Mouse (Mus musculus) A20 (cell line): ENCODE results near the gene Stx16.

Source experiments
- DNase-seq: peaks from one replicate; pipeline ENCODE4 v3.0.0-alpha.2; 2011; ENCODE audit warnings: low read depth, low spot score

Stx16 gene

DNA sequence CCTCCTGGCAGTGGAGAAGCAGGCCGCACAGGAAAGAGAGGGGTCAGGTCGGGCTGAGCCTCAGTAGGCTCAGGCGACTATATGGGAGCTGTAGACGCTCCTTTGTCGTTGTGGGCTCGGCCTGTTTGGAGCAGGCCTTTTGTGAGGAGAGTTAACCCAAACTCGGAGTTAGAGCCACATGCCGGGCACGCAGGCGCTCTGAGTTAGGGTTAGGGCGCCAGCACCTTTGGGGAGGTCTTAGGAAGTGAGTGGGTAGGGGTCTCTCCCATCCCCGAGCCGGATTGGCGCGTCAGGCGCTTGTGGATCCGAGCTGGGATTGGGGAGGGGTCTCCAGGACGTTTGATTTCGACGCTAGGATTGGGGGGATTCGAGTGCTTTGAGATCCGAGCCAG is 321 bp downstream of the Stx16 start:
- no peak for DNase-seq

DNA sequence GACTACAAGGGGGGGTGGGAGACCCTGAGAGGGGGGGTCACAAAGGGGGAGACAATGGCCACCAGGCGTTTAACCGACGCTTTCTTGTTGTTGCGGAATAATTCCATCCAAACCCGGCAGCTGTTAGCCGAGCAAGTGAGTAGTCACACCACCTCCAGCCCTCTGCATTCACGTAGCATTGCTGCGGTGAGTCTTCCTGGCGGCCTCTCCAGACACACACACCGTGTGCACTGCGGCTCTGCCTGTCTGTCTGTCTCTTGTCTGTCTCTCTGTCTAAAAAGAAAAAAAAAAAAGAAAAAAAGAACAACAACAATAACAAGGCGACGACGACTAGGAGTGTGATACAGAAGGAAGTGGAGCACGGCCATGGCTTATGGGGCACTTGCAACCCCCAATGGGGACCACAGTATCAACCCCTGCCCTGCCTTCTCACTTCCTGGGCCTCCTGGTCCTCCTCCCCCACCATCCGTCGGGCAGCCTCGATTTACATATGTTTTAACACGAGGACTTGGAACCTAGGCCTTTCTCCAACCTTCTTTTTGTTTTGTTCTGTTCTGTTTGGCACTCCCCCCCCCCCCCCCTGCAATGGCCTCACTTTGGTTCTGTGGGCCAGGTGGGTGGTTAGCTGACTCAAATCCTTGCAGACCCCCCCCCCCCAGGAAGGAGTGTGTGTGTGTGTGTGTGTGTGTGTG is 1.0 kb downstream of the Stx16 start:
- peak; percentile 91 for DNase-seq

GRCm38 (mm10) chr2:174077776-174078338 is 1.7 kb downstream of the Stx16 start:
- peak; percentile 62 for DNase-seq

- DNase-seq: no peak
These were observed 5.7 kb downstream of the Stx16 start for GRCm38 (mm10) chr2:174081833-174082232.

DNA sequence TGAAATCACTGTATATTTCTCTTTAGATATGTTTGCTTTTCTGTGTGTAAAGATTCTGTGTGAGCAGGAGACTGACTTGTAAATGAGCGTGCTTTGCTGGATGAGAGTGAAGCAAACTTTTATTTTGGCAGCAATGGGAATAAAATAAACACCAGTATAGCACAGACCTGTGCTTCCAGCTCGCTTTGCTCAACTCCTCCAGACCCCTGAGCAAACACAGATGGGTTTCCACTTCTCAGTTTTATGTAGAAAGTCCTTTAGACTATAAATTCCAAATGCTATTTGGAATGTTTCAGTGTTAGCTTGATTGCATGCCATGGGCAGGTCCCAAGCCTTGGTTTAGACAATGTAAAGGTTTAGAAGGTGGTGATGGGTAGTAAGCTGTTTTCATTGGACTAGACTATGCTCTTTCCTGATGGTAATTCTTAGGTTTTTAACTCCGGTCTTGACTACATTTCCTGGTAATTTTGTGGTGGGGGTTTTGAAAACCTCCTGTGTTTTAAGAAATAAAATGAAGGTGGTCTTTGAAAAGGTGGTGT is 6.3 kb downstream of the Stx16 start:
- no peak for DNase-seq

DNA sequence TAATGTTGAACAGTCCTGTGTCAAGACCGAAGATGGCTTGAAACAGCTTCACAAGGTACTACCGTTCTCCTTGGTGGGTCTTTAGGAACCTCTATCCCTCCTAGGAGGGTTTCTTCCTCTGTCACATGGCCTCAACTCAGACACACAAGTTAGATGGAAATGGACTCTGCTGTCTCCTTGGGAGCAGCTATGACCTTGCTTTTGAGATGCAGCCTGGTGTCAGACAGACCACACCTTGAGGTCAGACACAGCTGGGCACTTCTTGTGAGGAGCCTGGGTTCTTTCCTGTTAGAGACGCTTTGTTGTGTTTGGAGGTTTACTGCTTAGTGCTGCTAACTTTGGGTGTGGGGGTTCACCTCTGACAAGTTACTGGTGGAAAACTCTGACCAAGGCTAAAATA is 19.0 kb downstream of the Stx16 start:
- no peak for DNase-seq

DNA sequence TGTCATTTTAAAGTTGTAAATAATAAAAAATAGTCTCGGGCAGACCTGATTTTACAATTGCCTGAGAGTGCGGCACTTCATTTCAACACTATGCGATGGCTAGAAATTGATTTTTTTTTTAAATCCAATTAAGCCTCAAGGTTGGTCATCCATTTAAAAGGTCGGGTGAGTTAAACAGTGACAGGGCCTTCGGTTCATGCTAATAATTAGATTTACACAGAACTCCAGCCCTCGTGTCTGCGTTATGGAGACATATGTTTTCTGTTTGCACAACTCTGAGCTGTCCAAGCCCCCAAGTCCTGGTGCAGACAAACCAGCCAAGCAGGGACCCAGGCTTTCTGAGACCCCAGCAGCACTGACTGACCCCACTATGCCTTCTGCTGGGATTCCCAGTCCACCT is 26.3 kb downstream of the Stx16 start:
- no peak for DNase-seq

DNA sequence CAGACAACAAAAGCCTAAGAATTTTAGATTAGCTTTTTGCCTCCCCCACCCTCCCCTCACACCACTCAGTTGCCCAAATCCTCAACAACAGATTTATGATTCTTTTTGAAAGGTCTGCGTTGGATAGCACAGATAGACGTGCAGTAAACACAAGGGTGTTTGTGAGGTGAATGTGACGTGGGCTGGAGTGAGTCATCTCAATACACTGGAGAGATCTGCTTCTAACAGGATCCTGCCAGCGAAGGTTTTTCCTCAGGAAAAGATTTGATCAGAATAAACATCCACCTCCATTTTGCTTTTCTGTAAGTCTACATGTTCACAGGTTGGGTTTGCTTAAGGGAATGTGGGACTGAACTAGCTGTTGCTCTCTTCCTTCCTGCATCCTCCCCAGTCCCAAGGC is 27.4 kb downstream of the Stx16 start:
- no peak for DNase-seq

DNA sequence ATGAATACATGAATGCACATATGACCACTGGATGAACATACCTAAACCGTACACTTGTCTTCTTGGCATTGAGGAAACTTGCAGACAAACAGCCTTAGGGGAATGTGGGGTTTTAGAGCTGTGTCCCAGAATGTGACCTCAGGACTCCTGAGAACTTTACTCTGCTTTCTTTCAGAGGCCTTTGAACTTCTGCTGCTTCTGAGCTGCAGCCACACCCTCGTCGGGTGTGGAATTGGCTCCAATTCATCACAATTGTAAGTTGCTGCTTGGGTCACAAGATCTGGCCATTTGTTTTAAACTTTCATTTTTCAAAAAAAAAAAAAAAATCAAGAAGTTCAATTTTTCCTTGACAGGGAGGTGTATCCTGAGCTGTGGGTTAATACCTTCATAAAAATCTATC is 31.3 kb downstream of the Stx16 start:
- DNase-seq: no peak

DNA sequence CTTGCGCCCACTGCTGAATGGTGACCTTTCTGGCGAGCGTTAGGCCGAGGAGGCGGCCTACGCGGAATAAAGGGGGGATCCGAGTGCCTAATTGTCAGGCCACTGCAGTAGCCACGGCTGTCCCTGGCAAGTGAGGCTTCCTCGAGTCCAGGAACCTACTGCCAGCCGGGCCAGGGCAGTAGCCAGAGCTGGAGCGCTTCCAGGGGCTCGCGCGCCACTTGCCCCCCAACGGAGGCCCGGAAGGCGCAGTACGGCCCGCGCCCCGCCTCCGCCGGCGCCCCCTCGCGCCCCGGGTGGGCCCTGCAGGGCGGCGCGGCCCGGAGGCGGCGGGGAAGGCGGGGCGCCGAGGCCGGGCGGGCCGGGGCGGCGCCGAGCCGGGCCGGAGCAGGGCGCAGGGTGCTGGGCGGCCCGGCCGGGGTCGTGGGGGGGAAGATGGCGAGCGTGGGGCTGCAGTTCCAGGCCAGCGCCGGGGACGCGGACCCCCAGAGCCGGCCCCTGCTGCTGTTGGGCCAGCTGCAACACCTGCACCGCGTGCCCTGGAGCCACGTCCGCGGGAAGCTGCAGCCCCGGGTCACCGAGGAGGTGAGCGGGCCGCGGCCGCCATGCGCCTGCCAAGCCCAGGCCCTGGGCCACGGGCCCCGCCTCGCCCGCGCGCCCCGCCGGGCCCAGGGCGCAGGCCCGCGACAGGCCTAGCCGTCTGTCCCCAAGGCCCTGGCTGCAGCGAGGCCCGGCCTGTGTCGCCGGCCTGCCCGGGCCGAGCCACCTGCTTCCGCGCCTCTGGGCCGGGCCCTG is 34.1 kb downstream of the Stx16 start, which contains the start of gene Npepl1:
Gene Npepl1, plus strand, starts transcription at position 359 of the 792 bp plus-strand sequence.
- DNase-seq: peak; percentile 68

DNA sequence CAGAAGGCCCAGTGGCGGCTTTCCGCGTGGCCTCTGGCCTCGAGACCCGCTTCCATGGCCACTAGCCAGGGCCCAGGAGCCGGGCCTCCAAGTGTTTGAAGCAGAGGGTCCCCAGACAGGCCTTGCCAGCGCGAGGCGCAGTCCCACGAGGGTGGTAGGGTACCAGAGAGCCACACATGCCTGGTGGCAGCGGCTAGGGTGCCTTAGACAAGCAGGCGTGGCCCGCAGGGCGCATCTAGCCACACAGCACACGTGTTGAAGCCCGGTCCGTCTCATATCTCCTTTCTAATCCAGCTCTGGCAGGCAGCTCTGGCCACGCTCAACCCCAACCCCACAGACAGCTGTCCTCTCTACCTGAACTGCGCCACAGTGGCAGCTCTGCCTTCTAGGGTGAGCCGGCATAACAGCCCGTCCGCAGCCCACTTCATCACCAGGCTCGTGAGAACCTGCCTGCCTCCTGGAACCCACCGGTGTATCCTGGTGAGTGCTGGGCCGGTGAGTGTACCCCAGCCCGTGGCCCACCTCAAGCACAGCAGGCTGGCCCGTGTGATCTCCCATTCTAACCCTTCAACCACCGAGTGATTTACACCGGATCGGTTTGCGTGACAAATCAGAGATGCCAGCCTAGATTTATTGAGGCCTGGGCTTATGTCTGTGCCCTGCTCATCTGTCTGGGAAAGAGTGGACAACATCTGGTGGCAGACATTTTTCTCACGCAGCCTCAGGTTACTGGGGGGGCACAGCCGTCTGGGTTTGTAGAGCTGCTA is 34.9 kb downstream of the Stx16 start:
- peak; percentile 79 for DNase-seq

- no peak for DNase-seq
These were observed 36.8 kb downstream of the Stx16 start for GRCm38 (mm10) chr2:174112931-174113330.

DNA sequence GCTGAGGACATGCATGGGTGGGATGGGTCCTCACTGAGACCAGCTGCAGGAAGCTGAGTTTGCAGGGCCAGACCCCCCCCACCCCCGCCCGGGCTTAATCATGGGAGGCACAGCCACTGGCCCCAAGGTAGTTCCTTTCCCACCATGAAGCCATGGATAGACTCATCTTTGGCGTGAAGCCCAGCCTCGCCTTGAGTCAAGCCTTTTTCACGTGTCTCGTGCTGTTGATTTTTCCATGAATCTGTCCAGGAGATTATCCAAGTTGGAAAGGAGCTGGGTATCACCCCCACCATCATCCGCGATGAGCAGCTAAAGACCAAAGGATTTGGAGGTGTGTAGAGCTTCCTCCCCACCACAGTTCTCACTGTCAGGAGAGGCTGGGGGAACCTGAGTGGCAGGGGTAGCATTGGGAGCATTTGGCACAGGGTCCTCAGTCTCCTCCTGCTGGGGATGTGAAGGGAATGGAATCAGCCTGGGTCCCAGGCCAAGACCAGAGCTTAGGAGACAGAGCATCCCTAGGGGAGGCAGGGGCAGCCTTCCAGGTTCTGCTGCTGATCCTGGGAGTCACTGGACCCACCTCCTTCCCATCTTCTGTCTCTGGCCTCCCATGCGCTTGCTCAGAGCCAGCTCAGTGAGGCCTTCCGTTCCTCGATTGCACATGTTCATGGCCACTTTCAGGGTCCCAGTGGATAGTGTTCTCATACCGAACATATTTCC is 38.2 kb downstream of the Stx16 start:
- DNase-seq: no peak

GRCm38 (mm10) chr2:174116929-174117328 is 40.8 kb downstream of the Stx16 start:
- no peak for DNase-seq

DNA sequence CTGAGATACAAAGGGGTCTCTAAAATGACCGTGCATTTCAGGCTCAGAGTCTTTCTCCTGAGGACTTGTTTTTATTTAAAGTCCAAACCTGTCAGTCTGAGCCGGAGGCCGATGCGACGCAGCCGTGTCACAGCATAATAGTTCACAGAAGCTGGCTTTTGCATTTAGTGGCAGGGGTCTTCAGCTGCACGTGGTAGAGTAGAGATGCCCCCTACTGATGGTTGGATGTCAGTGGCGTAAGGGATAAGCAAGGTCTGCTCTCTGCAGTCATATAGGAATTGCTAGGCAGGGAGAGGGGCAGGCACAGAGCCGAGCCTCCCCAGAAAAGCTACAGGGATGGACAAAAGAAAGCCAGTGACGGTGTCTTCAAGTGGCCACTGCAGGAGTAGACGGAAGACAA is 42.0 kb downstream of the Stx16 start:
- no peak for DNase-seq

DNA sequence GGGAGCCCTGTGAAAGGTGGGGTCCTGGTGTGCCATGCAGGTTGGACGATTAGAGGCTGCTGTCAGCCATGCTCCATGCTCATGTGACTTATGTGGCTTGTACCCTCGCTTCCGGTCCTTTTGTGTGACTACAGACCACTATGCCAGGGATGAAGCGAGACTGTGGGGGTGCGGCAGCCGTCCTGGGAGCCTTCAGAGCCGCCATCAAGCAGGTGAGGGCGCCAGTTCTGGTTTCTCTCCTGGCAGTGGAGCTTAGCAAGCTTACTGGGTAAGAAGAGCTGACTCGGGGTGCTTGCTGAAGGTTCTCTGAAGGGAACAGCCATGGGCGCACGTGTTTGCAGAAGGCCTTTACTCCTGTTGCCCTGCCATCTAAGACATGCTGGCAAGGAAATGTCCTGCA is 43.2 kb downstream of the Stx16 start:
- no peak for DNase-seq

DNA sequence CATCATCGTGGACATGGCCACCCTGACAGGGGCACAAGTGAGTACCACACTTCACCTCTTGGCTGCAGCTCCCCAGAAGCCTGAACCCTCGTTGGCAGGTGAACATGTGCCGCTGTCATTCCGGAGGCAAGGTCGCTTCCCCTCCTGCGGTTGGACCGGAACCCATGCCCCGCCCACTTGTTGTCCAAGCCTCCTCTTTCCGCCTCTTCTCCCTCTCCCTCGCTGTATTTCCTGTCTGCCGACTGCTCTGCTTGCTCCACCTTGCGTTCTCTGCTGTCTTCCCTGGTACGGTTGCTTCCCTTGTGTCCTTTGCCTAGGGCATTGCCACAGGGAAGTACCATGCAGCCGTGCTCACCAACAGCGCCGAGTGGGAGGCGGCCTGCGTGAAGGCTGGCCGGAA is 44.5 kb downstream of the Stx16 start:
- DNase-seq: no peak

DNA sequence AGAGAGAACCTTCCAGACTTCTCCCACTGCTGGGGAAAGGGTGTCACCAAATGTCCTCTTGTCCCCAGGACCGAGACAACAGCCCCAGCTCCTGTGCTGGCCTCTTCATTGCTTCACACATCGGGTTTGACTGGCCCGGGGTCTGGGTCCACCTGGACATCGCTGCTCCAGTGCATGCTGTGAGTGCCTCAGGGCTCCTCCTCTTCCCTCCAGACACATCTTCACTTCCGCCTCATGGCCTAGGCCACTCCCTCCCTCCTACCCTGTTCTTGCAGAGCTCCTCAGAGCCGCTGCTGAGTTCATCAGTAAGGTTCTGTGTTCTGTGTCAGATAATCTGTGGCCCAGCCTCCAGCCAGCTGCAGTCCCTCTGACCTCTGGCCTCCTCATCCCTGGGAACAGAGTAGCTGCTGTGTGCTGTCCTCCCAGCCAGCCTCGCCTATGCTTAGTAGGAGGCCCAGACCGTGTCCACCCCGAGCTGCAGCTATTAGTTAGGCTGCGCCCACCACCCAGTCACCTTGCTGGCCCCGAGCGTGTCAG is 45.4 kb downstream of the Stx16 start:
- DNase-seq: no peak

DNA sequence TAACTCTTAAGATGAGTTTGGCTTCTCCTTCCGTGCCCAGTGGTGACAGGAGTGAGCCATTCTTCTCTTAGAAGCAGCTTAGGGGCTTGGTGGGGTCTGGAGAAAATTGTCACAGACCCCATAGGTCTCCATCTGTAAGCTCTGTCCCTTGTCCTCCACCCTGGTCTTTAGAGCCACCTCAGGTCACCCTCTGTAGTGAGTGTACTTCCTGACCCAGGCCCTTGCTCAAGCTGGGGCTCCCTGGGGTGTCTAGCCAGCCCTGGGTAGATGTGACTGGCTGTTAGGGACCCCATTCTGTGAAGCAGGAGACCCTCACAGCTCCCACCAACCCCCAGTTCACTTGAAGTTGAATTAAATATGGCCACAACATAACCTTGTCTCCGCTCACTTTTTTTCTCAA is 46.2 kb downstream of the Stx16 start:
- no peak for DNase-seq

DNA sequence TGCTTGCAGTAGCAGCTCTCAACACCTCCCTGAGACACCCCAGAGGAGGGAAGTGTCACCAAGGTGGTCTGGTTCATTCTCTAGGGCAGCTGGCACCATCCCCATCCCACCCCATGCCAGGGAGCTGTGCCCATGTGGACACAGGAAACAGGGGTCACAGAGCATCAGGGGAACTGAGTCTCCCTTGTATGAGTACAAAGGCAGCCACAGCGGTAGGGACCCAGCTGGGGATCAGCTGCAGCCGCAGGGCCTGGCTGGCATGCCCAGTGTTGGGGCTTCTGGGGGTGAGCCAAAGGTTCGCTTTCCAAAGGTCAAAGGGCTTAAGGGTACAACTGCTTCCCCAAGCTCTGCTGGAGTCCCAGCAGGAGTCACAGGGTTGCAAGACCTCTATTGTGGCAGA is 47.6 kb downstream of the Stx16 start:
- no peak for DNase-seq
